Mouse (Mus musculus) thymus, postnatal 4 days (tissue): ENCODE data around the gene Casc3.

ENCODE experiments used
- DNase-seq: peaks from one replicate; pipeline ENCODE4 v3.0.0; 2021

The Casc3 gene

DNA sequence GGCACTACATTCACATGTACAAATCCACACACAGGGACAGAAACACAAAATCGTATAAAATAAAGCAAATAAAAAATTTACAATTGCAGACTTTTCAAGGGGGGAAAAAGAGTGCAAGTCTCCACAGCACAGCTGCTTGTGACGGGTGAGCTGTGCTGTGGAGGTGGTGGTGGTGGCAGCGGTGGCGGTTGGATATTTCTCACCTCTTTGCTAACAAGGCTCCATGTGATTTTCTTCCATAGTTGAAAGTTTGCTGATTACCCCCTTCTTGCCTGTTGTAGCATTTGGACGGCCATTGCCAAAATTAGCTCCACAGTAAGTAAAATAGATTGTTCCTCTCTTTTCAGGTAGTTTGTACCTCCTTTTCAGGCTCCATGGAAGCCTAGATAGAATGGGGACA is at the start of gene Casc3:
Gene Casc3 (plus strand): TSS at position 301 of the 400 bp plus-strand sequence.
- no peak for DNase-seq

DNA sequence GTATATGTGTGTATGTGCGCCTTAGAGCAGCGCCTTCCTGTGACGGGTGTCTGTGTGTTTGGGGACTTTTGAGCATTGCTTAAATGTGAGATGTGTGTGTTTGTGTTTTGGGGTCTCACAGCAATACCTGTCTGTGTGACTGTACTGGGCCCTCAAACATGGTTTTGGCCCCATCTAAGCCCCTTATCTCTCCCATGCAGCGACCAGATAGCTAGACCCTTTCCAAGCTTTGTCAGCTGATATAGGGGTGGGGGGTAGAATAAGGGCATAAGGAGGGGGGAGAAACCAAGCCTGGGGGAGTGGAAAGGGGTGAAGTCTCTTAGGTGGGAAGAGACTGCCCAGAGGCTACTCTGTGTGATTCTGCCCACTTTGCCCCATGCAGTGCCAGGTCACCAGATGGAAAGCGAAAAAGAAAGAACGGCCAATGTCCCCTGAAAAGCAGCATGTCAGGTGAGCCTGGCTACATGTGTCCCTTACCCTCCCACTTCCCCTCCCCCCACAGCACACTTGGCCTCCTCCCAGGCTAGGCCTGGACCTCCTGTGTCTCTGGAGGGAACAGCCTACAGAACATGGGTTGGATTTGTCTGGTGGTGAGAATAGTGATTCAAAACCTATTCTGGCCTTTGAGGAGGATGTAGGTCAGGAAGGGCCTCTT is 48.9 kb upstream of the Casc3 start:
- no peak for DNase-seq

DNA sequence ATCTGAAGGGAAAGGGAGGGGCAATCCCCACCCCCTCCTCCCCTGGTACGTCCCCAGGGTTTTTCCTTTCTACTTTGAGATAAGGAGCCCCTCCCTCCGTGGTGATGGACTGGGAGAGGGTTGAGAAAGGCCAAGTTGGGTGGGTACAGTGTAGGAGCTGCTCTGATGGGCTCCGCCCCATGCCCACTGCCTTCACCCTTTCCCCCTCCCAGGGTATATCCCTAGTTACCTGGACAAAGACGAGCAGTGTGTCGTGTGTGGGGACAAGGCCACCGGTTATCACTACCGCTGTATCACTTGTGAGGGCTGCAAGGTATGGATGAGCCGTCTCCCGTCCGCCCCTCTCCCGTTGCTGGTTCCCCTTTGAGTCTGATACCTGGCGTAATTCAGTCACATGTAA is 48.0 kb upstream of the Casc3 start:
- DNase-seq, result no peak

- DNase-seq, result no peak
Measured at GRCm38 (mm10) chr11:98761939-98762338, 42.8 kb upstream of the Casc3 start.

DNA sequence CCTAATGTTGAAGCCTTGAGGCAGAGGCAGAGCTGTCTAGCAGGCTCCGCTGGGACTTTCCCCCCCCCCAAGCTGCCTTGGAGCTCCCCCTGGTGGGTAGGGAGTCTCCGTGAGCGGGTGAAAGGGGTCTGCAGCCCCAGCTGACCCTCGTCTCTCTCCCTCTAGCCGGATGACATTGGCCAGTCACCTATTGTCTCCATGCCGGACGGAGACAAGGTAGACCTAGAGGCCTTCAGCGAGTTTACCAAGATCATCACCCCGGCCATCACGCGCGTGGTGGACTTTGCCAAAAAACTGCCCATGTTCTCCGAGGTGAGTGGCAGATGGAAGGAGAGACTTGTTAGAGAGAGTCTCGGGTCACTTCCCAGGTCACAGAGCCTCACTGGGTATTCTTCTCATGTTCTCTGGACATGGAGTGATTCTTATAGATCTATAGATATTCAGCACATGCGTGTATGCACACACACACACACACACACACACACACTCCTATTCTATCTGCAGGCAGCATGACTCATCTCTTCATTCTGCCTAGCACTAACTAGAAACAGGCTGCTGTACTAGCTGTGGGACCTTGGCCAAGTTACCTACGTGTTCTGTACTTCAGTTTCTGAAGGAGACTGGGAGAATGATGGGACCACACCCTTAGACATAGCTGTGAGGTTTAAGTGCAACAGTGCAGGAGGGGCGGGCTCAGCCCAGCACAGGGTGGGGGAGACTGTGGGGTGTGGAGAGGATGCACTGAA is 41.8 kb upstream of the Casc3 start:
- DNase-seq, result peak; percentile 67

DNA sequence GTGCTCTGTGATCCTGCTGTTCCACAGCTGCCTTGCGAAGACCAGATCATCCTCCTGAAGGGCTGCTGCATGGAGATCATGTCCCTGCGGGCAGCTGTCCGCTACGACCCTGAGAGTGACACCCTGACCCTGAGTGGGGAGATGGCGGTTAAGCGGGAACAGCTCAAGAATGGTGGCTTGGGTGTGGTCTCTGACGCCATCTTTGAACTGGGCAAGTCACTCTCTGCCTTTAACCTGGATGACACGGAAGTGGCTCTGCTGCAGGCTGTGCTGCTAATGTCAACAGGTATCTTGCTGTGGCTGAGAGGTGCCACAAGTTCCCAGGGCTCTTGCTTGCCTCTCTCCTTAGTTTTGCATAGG is 41.2 kb upstream of the Casc3 start:
- peak; percentile 7 for DNase-seq

- DNase-seq, result peak; percentile 9
Measured at GRCm38 (mm10) chr11:98764091-98764490, 40.6 kb upstream of the Casc3 start.

DNA sequence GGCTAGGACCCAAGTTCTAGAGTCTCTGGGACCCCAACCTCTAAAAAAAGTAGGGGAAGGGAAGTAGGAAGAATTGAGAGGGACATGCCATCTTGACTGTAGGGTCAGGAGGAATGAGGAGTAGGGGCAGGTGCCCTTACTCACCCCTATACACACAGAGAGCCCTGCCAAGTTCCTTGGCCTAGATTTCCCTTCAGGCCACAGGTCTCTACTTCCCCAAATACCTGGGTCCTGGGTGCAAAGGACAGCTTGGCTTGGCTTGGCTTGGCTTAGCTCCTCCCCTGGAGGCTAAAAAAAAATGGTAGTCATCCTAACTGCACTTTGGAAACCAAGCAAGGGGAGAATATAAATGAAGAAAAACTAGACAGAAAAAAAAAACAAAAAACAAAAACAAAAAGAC is 40.0 kb upstream of the Casc3 start:
- DNase-seq, result no peak

- peak; percentile 14 for DNase-seq
Measured at GRCm38 (mm10) chr11:98765421-98766309, 39.0 kb upstream of the Casc3 start.

DNA sequence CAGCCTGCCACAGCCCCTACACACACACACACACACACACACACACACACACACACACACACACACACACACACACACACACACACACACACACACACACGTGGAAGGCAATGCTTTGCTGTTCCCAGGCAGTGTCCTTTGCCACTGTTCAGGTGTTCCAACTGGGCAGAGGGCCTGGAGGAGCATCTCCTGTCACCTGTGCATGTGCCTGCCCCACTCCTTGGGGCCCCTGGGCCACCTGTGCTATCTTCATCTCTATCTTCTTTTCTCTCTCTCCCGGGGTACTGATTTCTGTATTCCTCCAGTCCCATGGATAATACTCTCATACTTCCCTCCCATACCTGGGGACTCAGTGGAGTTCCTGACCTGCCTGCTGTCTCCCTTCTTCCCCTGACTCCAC is 38.4 kb upstream of the Casc3 start:
- no peak for DNase-seq

GRCm38 (mm10) chr11:98766816-98767215 is 37.9 kb upstream of the Casc3 start:
- DNase-seq, result peak; percentile 29

GRCm38 (mm10) chr11:98767276-98767675 is 37.4 kb upstream of the Casc3 start:
- peak; percentile 73 for DNase-seq

DNA sequence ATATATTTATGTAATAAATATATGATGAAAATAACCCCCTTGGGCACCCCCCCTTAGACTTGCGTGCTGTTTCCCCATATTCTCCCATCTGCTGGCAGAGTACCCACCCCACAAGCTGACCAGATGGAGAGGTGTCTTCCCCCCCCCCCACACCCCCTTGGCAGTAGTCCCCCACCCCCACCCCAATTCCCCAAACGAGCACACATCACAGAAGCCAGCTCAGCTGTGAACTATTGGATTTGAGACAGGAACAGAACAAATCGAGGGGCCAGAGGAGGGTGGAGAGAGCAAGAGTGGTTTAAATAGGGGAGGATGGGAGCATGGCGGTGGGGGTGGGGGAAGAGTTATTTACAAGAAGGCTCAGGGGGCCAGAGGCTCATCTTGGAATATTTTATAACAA is 37.0 kb upstream of the Casc3 start:
- DNase-seq, result no peak

DNA sequence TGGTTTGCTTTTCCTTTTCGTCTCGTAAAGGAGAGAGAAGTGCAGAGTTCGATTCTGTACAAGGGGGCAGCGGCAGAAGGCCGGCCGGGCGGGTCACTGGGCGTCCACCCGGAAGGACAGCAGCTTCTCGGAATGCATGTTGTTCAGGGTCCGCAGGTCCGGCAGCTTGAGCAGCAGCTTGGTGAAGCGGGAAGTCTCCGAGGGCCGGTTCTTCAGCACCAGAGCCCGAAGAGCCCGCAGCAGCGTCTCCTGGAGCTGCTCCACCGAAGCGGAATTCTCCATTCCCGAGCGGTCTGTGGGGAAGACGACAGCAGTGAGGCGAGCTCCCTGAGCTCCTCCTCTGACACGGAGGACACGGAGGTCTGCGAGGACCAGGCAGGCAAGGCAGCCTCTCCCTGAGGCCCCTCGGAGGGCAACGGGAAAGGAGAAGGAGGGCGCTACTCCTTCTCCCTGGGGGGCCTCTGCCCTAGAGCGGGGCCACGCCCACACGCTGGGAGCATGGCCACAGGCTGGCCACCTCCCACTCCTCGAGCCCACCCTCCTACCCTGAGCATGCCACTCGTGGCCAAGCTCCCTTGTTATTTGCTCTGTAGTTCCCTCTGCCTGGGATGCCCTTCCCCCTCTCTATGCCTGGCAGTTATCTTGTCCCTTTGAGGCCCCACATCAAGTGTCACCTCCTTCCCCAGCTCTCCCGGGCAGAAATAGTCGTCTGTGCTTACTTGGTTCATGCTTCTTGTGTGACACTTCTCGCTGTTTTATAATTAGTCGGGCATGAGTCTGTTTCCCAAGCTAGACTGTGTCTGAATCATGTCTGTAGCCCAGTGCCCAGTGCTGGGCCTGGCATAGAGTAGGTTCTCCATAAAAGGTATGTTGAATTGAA is 36.3 kb upstream of the Casc3 start:
- no peak for DNase-seq

- DNase-seq, result no peak
Measured at GRCm38 (mm10) chr11:98769007-98769954, 35.4 kb upstream of the Casc3 start.

- DNase-seq, result peak; percentile 37
Measured at GRCm38 (mm10) chr11:98770096-98770975, 34.4 kb upstream of the Casc3 start.

DNA sequence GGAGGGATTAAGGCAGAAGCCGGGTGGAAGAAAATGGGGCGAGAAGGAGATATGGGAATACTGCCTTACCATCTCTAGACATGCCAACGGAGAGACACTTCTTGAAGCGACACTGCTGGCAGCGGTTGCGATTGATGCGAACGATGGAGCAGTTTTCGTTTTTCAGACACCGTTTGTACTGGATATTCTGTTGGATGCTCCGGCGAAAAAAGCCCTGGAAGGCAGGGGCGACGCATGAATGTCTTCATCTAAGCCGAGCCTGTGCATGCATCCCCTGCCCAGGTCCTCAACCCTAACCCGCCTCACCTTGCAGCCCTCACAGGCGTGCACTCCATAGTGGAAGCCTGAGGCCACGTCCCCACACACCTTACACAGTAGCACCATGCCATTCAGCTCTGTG is 33.6 kb upstream of the Casc3 start:
- no peak for DNase-seq

- no peak for DNase-seq
Measured at GRCm38 (mm10) chr11:98771844-98772525, 32.7 kb upstream of the Casc3 start.

DNA sequence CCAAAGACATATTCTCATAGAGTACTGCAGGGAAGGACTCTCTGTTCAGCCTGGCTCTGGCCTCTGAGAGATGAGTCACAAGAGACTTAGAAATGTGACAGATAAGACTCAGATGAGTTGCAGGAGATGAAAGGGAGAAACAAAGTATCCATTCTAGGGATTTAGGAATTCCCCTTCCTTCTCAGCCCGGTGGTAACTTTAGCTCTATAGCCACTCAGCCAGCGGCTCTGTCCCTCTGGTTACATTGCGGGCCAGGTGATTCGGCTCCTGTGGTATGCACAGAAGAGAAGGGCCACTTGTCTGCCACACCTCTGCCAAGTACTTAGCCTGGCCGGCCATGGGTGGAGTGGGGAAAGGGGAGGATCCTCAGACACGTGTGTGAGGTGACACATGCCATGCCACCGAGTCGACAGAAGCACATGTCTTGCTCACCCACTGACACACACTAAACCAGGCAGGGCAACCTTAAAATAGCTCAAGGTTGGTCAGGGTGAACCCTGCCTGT is 32.0 kb upstream of the Casc3 start:
- no peak for DNase-seq
